Mouse (Mus musculus) stomach, postnatal 0 days (tissue): ENCODE measurements around the gene Arhgap17.

ENCODE experiments used
- CTCF ChIP-seq: IDR thresholded peaks from 2 replicates; pipeline ENCODE4 v1.5.1; 2016; ENCODE audit warnings: antibody characterized with exemption, low read depth, mild to moderate bottlenecking, moderate library complexity
- EP300 ChIP-seq: optimal IDR thresholded peaks from 2 replicates; pipeline ENCODE3; 2016; ENCODE audit warnings: antibody characterized with exemption

- TF ChIP-seq CTCF (no peak), EP300 (no peak)
These were observed 116.3 kb downstream of the Arhgap17 start for GRCm38 (mm10) chr7:123253396-123253795.
